Mouse (Mus musculus) monocyte, adult 2 months (primary cell): ENCODE data around the gene Fgf18.

Source experiments
- DNase-seq, 2 experiments: peaks; one replicate each; pipeline ENCODE4 v3.0.0; 2022; ENCODE audit warnings: low spot score in 2 of 2, low read depth in 1 of 2

The Fgf18 gene

DNA sequence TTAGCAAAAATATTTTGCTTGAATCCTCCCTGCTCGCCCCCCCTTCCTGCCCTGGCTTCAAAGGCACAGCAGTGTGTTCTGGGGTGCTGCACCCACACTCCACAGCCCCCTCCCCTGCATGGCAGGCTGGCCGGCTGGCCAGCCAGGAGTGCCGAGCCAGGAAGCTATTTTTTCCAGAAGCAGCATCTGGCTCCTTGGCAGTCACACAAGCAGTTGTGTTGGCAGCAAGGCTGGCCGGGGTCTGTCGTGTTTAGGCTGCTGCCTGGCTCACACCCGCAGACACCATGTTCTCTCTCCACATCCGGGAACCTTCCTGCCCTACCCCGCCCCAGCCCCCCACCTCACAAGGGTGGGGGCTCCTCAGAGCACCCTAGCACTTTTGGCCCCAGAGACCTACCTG is 71.9 kb downstream of the Fgf18 start:
- no peak for DNase-seq

GRCm38 (mm10) chr11:33074541-33074940 is 72.7 kb downstream of the Fgf18 start:
- DNase-seq = no peak

DNA sequence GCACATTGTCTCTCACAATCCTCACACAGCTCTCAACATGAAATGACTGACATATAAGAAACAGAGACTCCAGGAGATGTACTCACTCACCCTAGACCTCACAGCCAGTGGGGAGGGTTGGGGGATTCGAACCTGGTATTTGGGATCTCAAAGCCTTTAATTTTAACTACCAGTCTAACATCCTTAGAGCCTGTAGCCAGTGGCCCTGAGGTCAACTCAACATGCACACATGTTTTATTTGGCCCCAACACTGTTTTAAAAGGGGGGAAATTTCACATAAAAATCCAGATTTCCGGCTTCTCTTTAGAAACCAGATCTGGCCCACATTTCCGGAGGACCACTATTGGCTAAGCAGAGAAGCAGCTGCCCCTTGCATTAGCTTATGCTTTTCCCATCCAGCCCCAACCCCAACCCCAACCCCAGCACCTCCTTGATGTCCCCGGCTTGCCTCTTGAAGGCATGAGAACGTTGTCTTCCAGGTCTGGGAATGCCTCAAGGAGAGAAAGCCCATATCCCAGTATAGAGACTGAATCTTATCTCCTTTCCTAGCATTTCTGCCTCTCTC is 75.8 kb downstream of the Fgf18 start:
- DNase-seq = no peak

GRCm38 (mm10) chr11:33070520-33070919 is 76.7 kb downstream of the Fgf18 start:
- DNase-seq = no peak
